Mouse (Mus musculus) heart, adult 8-10 months (tissue): ENCODE measurements around the gene Espn. TPM values are rescaled to one million over a fixed set of nuclear protein-coding genes. Genes with fewer than 3 reads are reported as not detected.

Source experiments
- DNase-seq: peaks from one replicate; pipeline ENCODE4 v3.0.0; 2022; ENCODE audit warnings: low spot score
- total RNA-seq, 4 experiments: library from RNA; stranded (reverse); gene quantifications; 2 replicates each; pipeline ENCODE4 v1.2.4; 2022

The Espn gene
- total RNA-seq, 4 experiments from 2014 or later: 2.6 to 3.5 (median 3.0) TPM

DNA sequence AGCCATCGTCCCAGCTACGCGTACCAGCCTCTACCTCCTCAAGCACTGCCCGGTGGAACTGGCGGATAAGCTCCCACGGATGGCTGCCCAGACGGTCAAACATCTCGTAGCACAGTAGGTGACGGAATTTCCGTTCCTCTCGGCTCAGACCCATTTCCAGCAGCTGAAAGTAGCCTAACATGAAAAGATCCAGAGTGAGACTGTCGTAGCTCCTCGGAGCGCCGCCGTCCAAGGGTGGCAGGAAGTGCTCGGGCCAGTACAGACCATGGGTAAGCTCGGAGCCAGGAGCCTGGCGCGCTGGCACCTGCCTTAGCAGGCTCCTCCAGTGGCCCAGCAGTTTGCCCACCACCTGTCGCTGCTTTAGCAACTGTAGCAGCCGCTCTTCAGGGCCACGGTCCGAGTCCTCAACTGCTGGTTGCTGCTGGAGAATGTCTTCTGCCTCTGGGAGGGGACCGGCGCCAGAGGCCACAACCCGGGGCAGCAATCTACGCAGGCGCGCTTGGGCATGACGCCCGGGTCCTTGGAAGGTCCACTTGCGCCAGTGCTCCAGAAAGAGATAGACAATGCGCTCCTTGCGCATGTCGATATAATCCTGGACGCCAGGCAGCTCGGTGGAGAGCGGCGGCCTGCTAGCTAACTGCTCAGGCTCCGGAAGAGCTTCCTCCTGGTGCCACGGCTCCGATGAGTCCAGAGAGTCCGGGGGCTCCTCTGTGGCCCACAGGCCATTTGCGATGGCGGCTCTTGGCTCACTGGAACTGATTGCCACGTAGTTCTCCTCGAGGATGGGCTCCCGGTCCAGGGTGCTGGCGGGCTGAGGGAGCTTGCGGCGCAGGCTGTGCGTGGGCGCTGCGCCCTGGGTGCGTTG is 26.8 kb downstream of the Espn start:
- DNase-seq: peak; percentile 76

DNA sequence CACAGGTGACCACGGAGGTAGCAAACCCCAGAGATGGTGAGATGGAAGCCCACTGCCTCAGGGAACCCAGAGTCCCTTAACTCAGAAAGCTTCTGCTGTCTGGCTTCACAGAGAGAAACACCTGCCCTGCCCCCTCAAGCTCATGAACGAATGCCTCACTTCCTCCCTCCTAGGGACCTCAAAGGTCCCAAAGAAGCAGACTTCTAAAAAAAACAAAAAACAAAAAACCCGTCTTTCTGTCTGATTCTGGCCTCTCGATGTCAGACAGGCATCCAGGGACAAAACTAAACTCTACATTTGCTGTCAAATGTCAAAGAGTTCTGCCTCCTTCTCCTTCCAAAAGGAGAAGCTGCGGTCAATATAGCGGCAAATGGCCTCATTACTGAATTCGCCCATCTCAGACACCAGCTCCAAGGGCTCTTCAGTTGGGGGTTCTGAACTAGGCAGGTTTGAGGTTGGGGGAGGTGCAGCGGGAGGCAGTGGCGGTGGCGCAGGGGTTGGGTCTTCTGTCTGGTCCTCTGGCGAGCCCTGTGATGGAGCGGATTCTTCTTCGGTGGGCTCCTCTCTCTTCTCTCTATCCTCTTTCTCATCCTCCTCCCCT is 27.7 kb downstream of the Espn start:
- no peak for DNase-seq

DNA sequence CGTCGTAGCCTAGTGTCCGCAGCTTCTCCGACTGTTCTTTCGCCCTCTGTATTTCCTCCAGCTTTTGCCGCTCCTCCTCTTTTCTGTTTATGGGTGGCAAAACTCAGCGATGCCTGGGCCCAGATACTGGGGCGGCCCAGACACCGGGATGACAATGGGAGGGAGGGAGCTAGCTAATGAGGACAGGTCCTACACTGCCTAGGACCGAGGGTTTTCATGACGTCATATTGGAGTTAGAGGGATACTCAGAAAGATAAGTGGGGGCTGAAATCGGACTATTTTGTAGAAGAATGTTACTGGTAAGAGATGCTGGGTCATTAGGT is 31.0 kb downstream of the Espn start:
- DNase-seq: no peak

DNA sequence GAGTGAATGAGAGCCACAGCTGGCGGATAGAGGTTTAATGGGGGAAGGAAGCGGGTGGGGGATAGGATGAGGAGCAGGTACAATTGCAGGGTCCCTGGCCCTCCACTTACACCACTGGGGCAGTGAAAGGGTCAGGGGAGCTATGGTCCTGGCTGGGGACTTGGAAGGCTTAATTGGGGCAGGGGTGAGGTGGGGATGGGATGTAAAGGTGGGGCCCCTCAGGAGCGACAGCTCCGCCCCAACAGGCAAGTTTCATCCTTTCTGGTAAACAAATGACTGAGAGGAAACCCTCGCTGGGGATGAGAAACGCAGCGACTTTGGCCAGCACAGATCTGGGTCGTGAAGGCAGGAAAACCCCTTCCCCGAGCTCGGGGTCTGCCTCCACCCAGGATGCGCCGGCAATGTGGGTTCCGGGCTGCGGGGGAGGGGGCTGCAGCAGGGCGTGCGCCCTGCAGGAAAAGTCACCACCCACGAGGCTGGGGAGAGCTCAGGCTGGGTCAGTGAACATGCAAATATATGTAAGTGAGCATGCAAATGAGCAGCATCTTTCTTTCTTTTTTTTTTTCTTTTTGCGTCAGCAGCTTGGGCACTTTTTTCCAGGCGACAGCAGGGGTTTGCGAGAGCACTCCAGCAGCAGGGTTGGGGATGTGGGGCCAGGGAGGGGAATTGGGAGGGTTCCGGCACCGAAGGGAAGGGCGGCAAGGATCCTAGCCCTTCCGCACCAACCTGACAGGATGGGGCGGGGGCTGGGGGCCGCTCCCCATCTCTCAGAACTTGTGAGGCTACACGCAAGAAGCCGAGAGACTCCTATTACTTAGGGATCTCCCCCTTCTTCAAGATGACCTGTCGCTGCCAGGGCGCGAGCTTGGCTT is 31.6 kb downstream of the Espn start:
- no peak for DNase-seq

DNA sequence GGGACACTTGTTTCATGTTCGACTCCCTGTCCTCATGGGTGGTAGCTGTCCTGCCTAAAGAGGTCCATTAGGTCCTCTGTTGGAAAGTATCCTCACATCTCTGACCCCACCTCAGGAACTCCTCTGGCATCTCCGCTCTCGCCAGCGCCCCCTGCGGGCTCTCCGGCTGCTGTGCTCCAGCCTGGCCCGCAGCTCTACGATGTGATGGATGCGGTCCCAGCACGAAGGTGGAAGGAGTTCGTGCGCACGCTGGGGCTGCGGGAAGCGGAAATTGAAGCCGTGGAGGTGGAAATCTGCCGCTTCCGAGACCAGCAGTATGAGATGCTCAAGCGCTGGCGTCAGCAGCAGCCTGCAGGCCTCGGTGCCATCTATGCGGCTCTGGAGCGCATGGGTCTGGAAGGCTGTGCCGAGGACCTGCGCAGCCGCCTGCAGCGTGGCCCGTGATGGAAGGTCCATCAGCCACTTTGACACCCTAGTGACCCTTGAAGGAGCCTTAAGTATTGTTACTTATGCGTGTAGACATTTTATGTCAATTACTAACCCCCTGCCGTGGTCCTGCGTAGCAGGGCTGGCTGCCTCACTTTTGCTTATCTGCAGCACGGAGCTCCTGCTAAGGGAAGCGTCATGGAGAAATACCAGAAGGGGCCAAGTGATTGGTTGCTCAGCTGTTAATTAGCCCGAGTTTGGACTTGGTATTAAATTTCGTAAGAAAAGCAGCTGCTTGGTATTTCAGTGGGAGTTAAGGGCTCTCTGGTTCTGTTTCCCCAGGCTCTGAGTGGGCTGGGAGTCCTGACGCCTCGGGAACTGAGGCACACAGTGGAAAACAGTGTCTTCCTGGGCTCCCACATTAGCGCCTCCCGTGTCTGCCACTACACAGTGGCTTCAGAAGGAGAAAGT is 32.5 kb downstream of the Espn start:
- DNase-seq: no peak

DNA sequence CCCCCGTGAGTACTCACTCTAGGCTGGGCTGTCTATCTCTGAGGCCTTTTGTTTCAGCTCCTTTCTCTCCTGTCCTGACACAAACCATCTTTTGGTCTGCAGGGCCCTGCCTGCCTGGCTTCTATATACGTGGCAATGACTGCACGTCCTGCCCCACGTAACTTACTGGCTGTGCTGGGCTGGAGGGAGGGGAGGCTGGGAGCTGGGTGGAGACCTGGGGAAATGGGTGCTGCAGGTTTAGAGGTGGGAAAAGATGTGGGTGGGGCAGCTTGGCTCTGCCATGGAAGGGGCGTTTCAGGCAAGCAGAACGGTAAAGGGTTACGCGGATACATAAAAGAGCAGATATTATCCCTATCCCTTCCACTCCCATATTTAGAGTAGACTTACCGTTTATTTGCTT is 34.6 kb downstream of the Espn start:
- DNase-seq: no peak

DNA sequence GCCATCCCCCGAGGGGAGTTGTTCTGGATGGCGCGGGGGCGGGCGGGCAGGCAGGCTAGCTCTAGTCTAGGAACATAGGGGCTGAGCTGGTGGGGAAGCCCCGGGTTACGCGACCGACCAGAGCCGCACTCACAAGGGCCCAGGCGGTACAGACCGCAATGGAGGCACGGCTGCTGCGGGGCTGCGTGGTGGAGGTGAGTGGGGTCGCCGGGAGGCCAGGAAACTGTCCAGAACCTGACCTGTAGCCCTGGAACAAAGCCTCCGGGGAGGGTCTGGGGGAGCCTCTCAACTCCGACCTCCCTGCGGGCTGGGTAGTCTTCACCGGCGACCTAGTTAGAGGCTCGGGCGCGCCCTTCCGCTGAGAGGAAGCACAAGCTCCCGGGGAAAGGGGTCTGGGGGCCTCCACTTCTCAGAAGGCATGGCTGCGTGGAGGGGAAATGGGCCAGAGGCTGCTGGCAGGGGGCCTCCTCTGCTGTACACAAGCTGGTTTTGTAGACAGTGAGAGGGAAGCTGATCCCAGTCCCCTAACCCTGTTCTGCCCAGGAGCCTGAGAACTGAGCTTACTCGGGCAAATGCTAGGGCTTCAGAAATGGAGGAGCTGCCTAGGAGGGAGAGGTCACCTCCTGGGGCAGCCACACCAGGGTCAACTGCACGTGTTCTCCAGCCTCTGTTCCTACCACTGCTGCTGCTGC is 36.1 kb downstream of the Espn start, which contains the start of gene Tnfrsf25:
TSS of gene Tnfrsf25 (plus strand) at position 14 of the 692 bp plus-strand sequence.
- DNase-seq: no peak

DNA sequence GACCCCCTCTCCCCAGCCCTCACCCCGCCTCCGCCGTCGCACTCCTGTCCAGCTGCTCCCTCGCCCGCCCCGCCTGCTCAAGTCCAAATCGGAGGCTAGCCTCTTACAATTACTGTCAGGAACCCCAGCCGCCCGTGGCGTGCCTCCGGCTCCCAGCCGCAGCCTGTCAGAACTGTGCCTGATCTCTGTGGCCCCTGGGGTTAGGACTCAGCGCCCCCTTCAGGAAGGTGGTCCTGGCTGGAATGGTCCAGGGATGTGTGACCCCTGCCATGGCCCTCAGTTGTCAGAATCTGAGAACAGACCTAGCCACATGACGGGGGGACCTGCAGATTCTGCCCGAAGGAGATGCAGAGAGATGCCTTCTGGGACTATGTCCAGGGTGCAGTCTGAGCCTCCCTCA is 38.1 kb downstream of the Espn start:
- no peak for DNase-seq

DNA sequence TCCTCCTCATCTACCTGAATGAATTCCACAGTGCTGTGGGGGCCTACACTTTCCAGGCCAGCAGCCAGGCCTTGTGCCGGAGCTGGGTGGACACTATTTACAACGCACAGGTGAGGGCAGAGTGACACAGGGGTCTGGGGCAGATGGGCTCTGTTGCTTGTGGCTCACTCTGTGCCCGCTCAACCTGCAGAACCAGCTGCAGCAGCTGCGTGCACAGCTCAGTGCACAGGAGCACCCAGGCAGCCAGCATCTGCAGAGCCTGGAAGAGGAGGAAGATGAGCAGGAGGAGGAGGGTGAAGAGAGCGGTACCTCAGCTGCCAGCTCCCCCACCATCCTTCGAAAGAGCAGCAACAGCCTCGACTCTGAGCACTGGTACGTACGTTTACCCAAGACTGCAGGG is 39.8 kb downstream of the Espn start:
- DNase-seq: no peak

DNA sequence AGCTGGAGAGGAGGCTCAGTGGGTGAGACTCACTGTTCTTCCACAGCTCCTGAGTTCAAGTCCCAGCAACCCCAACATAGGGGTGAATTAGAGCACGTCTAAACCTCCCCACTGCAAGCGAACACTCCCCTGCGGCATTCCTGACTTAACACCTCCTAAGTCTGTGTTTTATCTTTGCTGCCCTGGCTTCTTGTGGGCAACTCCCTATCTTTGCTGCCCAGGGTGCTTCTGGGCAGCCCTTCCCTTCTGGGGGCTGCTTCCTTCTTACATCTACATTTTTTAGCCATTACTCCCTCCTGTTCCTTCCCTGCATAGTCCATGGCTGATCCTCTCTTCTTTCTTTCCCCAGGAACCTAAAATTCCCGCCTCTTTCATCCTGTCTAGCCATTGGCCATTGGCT is 41.5 kb downstream of the Espn start:
- DNase-seq: no peak

DNA sequence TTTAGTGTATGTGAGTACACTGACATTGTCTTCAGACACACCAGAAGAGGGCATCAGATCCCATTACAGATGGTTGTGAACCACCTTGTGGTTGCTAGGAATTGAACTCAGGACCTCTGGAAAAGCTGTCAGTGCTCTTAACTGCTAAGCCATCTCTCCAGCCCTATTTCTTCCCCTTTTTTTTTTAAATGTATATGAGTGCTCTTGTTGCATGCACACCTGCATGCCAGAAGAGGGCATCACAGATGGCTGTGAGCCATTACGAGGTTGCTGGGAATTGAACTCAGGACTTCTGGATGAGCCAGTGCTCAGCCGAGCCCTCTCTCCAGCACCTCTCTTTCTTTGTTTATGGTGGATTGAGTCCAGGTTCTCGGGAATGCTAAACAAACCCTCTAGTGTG is 42.7 kb downstream of the Espn start:
- no peak for DNase-seq

DNA sequence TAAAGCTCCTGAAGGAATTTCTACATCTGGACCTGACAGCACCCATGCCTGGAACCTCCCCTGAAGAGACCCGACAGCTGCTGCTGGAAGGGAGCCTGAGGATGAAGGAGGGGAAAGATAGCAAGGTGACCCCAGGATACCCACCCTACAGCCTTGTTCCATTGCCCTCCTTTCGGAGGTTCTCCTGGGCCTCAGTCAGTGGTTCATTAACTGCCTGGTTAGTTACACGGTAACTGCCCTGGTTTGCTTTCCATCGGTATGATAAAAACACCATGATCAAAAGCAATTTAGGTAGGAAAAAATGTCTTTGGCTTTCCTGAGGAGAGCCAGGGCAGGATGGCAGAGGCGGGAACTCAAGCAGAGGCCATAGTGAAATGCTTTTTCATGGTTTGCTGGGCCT is 43.5 kb downstream of the Espn start:
- no peak for DNase-seq

DNA sequence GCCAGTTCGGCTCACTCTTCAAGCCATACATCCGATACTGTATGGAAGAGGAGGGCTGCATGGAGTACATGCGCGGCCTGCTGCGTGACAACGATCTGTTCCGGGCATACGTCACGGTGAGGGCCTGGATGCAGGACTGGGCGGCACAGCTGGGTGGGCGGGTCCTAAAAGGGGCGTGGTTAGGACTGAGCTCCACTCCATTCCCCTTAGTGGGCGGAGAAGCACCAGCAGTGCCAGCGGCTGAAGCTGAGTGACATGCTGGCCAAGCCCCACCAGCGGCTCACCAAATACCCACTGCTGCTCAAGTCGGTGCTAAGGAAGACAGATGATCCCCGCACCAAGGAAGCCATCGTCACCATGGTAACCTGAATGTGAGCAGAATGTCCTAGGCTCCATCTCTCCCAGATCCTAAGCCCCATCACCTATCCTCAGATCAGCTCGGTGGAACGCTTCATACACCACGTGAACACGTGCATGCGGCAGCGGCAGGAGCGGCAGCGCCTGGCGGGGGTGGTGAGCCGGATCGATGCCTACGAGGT is 44.1 kb downstream of the Espn start:
- DNase-seq: no peak

DNA sequence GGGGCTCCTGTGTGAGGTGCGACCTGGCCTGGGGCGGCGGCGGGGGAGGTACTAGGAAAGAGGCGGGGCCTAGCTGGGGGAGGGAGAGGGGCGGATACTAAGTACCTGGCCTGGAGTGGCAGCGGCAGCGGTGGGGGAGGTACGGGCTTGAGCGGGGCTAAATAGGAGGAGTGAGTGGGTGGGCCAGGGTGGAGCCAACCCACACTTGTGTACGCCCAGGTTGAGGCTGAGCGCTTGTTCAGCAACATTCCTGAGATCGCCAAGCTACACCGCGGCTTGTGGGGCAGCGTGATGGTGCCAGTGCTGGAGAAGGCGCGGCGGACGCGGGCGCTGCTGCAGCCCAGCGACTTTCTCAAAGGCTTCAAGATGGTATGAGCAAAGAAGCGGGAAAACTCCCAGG is 44.7 kb downstream of the Espn start:
- no peak for DNase-seq

DNA sequence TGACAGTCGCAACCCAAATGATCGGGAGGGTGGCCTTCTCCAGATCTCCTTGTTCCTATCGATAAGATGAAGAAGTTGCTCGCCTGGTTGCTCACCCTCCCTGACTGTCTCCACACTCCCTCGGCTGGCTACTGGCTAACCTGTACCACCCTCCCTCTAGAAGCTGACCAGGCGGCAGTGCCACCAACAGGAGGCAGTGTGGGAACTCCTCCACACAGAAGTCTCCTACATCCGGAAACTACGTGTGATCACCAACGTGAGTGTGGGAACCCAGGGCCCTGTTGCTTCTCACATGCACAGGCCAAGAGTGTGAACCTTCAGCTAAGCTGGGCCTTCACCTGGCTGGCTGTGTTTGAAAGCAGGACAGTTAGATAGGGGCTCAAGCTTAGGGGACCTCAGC is 45.4 kb downstream of the Espn start:
- DNase-seq: no peak

DNA sequence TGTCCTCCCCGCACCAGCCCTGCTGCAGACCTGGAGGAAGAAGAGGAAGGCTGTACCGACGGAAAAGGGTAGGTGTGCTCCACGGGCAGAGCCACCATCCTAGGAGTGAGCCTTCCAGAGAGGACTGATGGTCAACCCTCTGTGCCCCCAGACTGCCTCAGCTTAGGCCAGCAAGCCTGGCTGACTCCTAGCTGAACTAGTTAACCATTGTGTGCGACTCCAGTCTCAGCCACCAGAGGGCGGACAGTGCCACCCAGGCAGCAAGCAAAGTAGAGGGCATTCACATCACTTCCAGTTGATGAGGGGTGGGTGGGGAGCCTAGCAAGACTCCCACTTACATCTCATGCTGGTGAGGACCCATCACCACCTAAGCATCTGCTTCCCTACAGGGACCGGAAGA is 49.1 kb downstream of the Espn start:
- DNase-seq: no peak

DNA sequence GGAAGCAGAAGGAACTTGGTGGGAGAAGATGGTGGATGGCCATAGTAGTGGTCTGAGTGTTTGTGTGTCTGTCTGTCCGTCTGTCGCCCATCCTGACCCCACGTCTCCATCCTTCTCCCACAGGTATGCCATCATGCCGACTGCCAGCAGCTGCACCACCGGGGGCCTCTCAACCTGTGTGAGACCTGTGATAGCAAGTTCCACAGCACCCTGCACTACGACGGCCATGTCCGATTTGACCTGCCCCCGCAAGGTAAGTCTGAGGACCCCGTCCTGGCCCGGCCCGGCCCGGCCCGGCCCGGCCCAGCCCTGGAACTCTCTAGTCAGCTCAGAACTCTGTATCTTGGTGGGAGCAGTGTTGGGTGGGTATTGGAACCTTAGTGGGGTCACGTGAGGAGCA is 50.2 kb downstream of the Espn start:
- no peak for DNase-seq

DNA sequence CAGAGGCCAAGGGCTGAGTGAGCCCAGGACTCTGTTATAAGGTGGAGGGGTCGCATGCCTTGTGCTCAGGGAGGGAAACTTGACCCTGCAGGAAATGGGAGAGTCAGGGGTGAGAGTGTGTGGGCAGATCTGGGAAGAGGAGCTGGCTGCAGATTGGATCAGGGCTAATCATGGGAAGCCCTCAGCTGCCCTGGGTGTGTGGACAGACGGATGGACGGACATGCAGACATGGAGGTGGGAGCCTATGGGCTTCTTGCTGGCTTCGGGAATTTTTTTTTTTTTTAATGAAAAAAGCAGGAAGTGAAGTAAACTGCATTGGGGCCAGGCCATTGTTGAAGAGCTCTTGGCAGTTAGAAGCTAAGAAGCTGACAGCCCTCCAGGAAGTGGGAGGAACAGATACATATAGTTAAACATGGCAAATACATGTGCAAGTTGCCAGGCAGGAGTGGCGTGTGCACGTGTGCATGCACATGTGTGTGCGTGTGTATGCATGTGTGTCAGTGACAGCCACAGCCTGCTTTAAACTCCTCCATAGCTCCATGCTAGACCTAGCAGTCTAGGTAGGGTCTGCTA is 51.0 kb downstream of the Espn start:
- DNase-seq: no peak

DNA sequence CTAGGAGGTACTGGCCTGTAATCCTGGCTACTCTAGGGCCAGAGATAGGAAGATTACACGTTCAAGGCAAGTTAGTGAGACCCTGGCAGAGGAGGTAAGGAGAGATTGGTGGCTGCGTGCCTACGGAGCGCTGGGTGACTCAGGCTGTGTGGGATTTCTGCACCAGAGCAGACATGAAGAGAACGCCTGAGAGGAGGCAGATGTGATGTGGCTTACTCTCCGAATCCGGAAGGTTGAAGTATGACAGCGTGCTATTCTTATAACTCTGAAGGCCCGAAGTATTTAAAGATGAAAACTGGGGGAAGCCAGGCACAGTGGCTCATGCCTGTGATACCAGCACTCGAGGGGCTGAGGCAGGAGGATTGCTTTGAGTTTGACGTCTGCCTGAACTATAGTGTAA is 51.6 kb downstream of the Espn start:
- DNase-seq: no peak
